25 mouse cellular contexts compared by ENCODE assay signal in genomic region chr1:109369290-109369689, GRCm38 (mm10).
"Had no signal": no experiment of that assay in that cellular context is flagged by ENCODE, and none has a peak within 500 bp of the region (broad histone marks: within the 10 kb centered on the region; RNA-seq: fewer than 3 reads in every experiment).

No protein-coding gene starts in this region.

- H3K36me3 ChIP-seq: embryonic facial prominence, embryonic 10.5 days; embryonic facial prominence, embryonic 12.5 days; embryonic facial prominence, embryonic 13.5 days; embryonic facial prominence, embryonic 15.5 days; forebrain, embryonic 10.5 days; forebrain, embryonic 12.5 days; forebrain, embryonic 15.5 days had no signal

- H3K4me2 ChIP-seq: embryonic facial prominence, embryonic 12.5 days; embryonic facial prominence, embryonic 13.5 days; embryonic facial prominence, embryonic 15.5 days; forebrain, embryonic 12.5 days; forebrain, embryonic 13.5 days; forebrain, embryonic 15.5 days had no signal

- H3K27me3 ChIP-seq: embryonic facial prominence, embryonic 12.5 days; embryonic facial prominence, embryonic 13.5 days; embryonic facial prominence, embryonic 15.5 days; forebrain, embryonic 12.5 days; forebrain, embryonic 13.5 days; forebrain, embryonic 15.5 days had no signal

- DNase-seq: cerebellum, adult 8-10 months; cerebellum, adult 9-10 months; cerebellum, postnatal 25 days; cerebellum, postnatal 36 days; embryo, embryonic 11 days; forebrain, postnatal 0 days; gastrocnemius, adult 2 months; gastrocnemius, postnatal 10 days; gastrocnemius, postnatal 14 days; gastrocnemius, postnatal 25 days; gastrocnemius, postnatal 36 days; heart, adult 11 months; heart, adult 18-20 months; heart, adult 2 months had no signal

- H3K4me3 ChIP-seq: embryonic facial prominence, embryonic 10.5 days; embryonic facial prominence, embryonic 12.5 days; embryonic facial prominence, embryonic 13.5 days; embryonic facial prominence, embryonic 15.5 days; erythroblast, embryonic 14.5 days; forebrain, embryonic 10.5 days; forebrain, embryonic 12.5 days; forebrain, embryonic 13.5 days; forebrain, embryonic 15.5 days; gastrocnemius, adult 2 months; heart, adult 2 months had no signal

- H3K27ac ChIP-seq: embryonic facial prominence, embryonic 10.5 days; embryonic facial prominence, embryonic 12.5 days; embryonic facial prominence, embryonic 13.5 days; embryonic facial prominence, embryonic 15.5 days; forebrain, embryonic 10.5 days; forebrain, embryonic 12.5 days; forebrain, embryonic 13.5 days; forebrain, embryonic 15.5 days; gastrocnemius, adult 2 months; heart, adult 2 months had no signal

- H3K9me3 ChIP-seq: embryonic facial prominence, embryonic 10.5 days; embryonic facial prominence, embryonic 12.5 days; embryonic facial prominence, embryonic 13.5 days; embryonic facial prominence, embryonic 15.5 days; forebrain, embryonic 10.5 days; forebrain, embryonic 12.5 days; forebrain, embryonic 13.5 days; forebrain, embryonic 15.5 days had no signal

- H3K9ac ChIP-seq: embryonic facial prominence, embryonic 12.5 days; embryonic facial prominence, embryonic 13.5 days; embryonic facial prominence, embryonic 15.5 days; forebrain, embryonic 12.5 days; forebrain, embryonic 13.5 days; forebrain, embryonic 15.5 days; forebrain, postnatal 0 days had no signal

- ATAC-seq: forebrain, embryonic 13.5 days; forebrain, embryonic 14.5 days; forebrain, embryonic 15.5 days; forebrain, embryonic 16.5 days; forebrain, postnatal 0 days had no signal

- H3K4me1 ChIP-seq: embryonic facial prominence, embryonic 10.5 days; embryonic facial prominence, embryonic 12.5 days; embryonic facial prominence, embryonic 13.5 days; embryonic facial prominence, embryonic 15.5 days; forebrain, embryonic 10.5 days; forebrain, embryonic 12.5 days; forebrain, embryonic 13.5 days; forebrain, embryonic 15.5 days had no signal
